Mouse (Mus musculus): ENCODE results near the gene Gm7579.
"Not testable (repeated sequence)": the region's sequence is repeated elsewhere in the genome, so short reads cannot be mapped to it uniquely, and the experiment has no call there.

Gene Gm7579

GRCm38 (mm10) chr7:142211559-142211958 lies at the start of gene Gm7579:
Gene Gm7579, plus strand, starts transcription at chr7:142211859.
- DNase-seq, result no peak

- DNase-seq, result not testable (repeated sequence)
These were observed 46.0 kb upstream of the Gm7579 start, which contains the start of gene Gm4553 for GRCm38 (mm10) chr7:142165639-142166038. Gene Gm4553, minus strand, starts transcription at chr7:142165739.

- DNase-seq, result no peak
These were observed 41.8 kb upstream of the Gm7579 start for GRCm38 (mm10) chr7:142169836-142170235.

- not testable (repeated sequence) for DNase-seq
These were observed 35.8 kb upstream of the Gm7579 start, which contains the start of gene Krtap5-2 for GRCm38 (mm10) chr7:142175905-142176304. Gene Krtap5-2, minus strand, starts transcription at chr7:142176005.

GRCm38 (mm10) chr7:142178685-142179084 lies 33.0 kb upstream of the Gm7579 start:
- DNase-seq, result no peak

GRCm38 (mm10) chr7:142181021-142181420 lies 30.6 kb upstream of the Gm7579 start:
- DNase-seq, result no peak

GRCm38 (mm10) chr7:142188156-142188555 lies 23.5 kb upstream of the Gm7579 start:
- no peak for DNase-seq

- DNase-seq, result no peak
These were observed 21.4 kb upstream of the Gm7579 start, which contains the start of gene Gm10153 for GRCm38 (mm10) chr7:142190289-142190688. Gene Gm10153, minus strand, starts transcription at chr7:142190389.

- DNase-seq, result no peak
These were observed 12.9 kb upstream of the Gm7579 start for GRCm38 (mm10) chr7:142198748-142199147.

GRCm38 (mm10) chr7:142201064-142201463 lies 10.6 kb upstream of the Gm7579 start, which contains the start of gene Krtap5-3:
Gene Krtap5-3, plus strand, starts transcription at chr7:142201364.
- DNase-seq, result no peak

- no peak for DNase-seq
These were observed 6.2 kb upstream of the Gm7579 start for GRCm38 (mm10) chr7:142205488-142205887.

GRCm38 (mm10) chr7:142206891-142207290 lies 4.8 kb upstream of the Gm7579 start:
- not testable (repeated sequence) for DNase-seq

- not testable (repeated sequence) for DNase-seq
These were observed 477 bp downstream of the Gm7579 start for GRCm38 (mm10) chr7:142212136-142212535.

GRCm38 (mm10) chr7:142224518-142224917 lies 12.9 kb downstream of the Gm7579 start:
- no peak for DNase-seq

GRCm38 (mm10) chr7:142229871-142230270 lies 18.2 kb downstream of the Gm7579 start, which contains the start of gene Krtap5-5:
Gene Krtap5-5, minus strand, starts transcription at chr7:142229971.
- DNase-seq, result not testable (repeated sequence)

- DNase-seq, result no peak
These were observed 19.9 kb downstream of the Gm7579 start for GRCm38 (mm10) chr7:142231540-142231939.

- no peak for DNase-seq
These were observed 29.3 kb downstream of the Gm7579 start, which contains the start of gene Gm40460 for GRCm38 (mm10) chr7:142240978-142241377. Gene Gm40460, minus strand, starts transcription at chr7:142241078.

GRCm38 (mm10) chr7:142249824-142250223 lies 38.2 kb downstream of the Gm7579 start:
- DNase-seq, result no peak

- DNase-seq, result peak in 1 of 2 experiments; percentile 4
These were observed 43.9 kb downstream of the Gm7579 start for GRCm38 (mm10) chr7:142255517-142255916.

- not testable (repeated sequence) for DNase-seq
These were observed 46.6 kb downstream of the Gm7579 start, which contains the start of gene Gm2431 for GRCm38 (mm10) chr7:142258254-142258653. Gene Gm2431, minus strand, starts transcription at chr7:142258354.
